Mouse (Mus musculus): ENCODE data around the gene Hes5. TPM values are rescaled to one million over a fixed set of nuclear protein-coding genes. Genes with fewer than 3 reads are reported as not detected.

Gene Hes5
- polyA plus RNA-seq, 1 experiment from 2014 or later = 47.4 TPM

- no peaks in the 10 kb centered on the region for H3K36me3 ChIP-seq (replicated peaks; ENCODE audit: control insufficient read depth, insufficient read depth, low read depth, low read length)
- H3K4me3 ChIP-seq (ENCODE audit: low read depth, low read length) = no peak overlapping the region
- H3K27ac ChIP-seq (replicated peaks; ENCODE audit: low read depth, low read length) = no peak overlapping the region
- H3K27me3 ChIP-seq (ENCODE audit: control insufficient read depth, insufficient read depth, low read length) = peaks cover 6% of the 10 kb centered on the region; the same call in 1 of the 2 replicates
- H3K4me1 ChIP-seq (ENCODE audit: control insufficient read depth, insufficient read depth, low read length) = peaks cover 3% of the 10 kb centered on the region; the same call in 1 of the 2 replicates
- peak; percentile 91 for DNase-seq (ENCODE audit: low spot score)
- no peaks in the 10 kb centered on the region for H3K9me3 ChIP-seq (replicated peaks; ENCODE audit: control insufficient read depth, low read length)
- no peak for ATAC-seq (replicated peaks; ENCODE audit: insufficient number of reproducible peaks, low FRiP score, low TSS enrichment, low read depth)
- no peak overlapping the region for H3K4me2 ChIP-seq (ENCODE audit: low read depth, low read length)
- H3K9ac ChIP-seq (replicated peaks; ENCODE audit: low read length) = no peak overlapping the region
- 19% methylated on average over 2 of the region's 2 CpGs for WGBS
Measured at GRCm38 (mm10) chr4:154944121-154944590, 16.6 kb upstream of the Hes5 start.

- H3K27ac ChIP-seq (replicated peaks; ENCODE audit: low read depth, low read length) = no peak overlapping the region
- WGBS = under 1% methylated on average over 8 of the region's 8 CpGs
- peak overlapping the region; percentile 5; the same call in 1 of the 2 replicates for H3K4me3 ChIP-seq (ENCODE audit: low read depth, low read length)
- peak overlapping the region; percentile 45 for H3K4me2 ChIP-seq (ENCODE audit: low read depth, low read length)
- H3K4me1 ChIP-seq (ENCODE audit: control insufficient read depth, insufficient read depth, low read length) = peaks cover 3% of the 10 kb centered on the region; the same call in 1 of the 2 replicates
- peaks cover 19% of the 10 kb centered on the region for H3K27me3 ChIP-seq (ENCODE audit: control insufficient read depth, insufficient read depth, low read length)
- H3K36me3 ChIP-seq (replicated peaks; ENCODE audit: control insufficient read depth, insufficient read depth, low read depth, low read length) = no peaks in the 10 kb centered on the region
- peak; percentile 85 for DNase-seq (ENCODE audit: low spot score)
- ATAC-seq (replicated peaks; ENCODE audit: insufficient number of reproducible peaks, low FRiP score, low TSS enrichment, low read depth) = peak; percentile 87
- H3K9ac ChIP-seq (replicated peaks; ENCODE audit: low read length) = no peak overlapping the region; the same call in 1 of the 2 replicates
- no peaks in the 10 kb centered on the region for H3K9me3 ChIP-seq (replicated peaks; ENCODE audit: control insufficient read depth, low read length)
Measured at GRCm38 (mm10) chr4:154946319-154946718, 14.4 kb upstream of the Hes5 start.

GRCm38 (mm10) chr4:154948066-154948939 lies 12.4 kb upstream of the Hes5 start:
- no peak for DNase-seq (ENCODE audit: low spot score)
- WGBS = 49% methylated on average over 14 of the region's 14 CpGs
- H3K36me3 ChIP-seq (replicated peaks; ENCODE audit: control insufficient read depth, insufficient read depth, low read depth, low read length) = no peaks in the 10 kb centered on the region
- H3K9ac ChIP-seq (replicated peaks; ENCODE audit: low read length) = no peak overlapping the region
- peaks cover 3% of the 10 kb centered on the region; the same call in 1 of the 2 replicates for H3K4me1 ChIP-seq (ENCODE audit: control insufficient read depth, insufficient read depth, low read length)
- H3K9me3 ChIP-seq (replicated peaks; ENCODE audit: control insufficient read depth, low read length) = no peaks in the 10 kb centered on the region
- 0 out of 2 replicates have a peak, but pooled peaks have one; percentile 14 for ATAC-seq (replicated peaks; ENCODE audit: insufficient number of reproducible peaks, low FRiP score, low TSS enrichment, low read depth)
- no peak overlapping the region for H3K4me2 ChIP-seq (ENCODE audit: low read depth, low read length)
- H3K27me3 ChIP-seq (ENCODE audit: control insufficient read depth, insufficient read depth, low read length) = peaks cover 35% of the 10 kb centered on the region
- H3K27ac ChIP-seq (replicated peaks; ENCODE audit: low read depth, low read length) = no peak overlapping the region
- no peak overlapping the region for H3K4me3 ChIP-seq (ENCODE audit: low read depth, low read length)

- ATAC-seq (replicated peaks; ENCODE audit: insufficient number of reproducible peaks, low FRiP score, low TSS enrichment, low read depth) = no peak
- Histone ChIP-seq H3K27me3 (ENCODE audit: control insufficient read depth, insufficient read depth, low read length) (peaks cover 37% of the 10 kb centered on the region), H3K4me1 (ENCODE audit: control insufficient read depth, insufficient read depth, low read length) (peaks cover 3% of the 10 kb centered on the region; the same call in 1 of the 2 replicates), H3K36me3 (replicated peaks; ENCODE audit: control insufficient read depth, insufficient read depth, low read depth, low read length) (no peaks in the 10 kb centered on the region), H3K9ac (replicated peaks; ENCODE audit: low read length) (no peak overlapping the region), H3K27ac (replicated peaks; ENCODE audit: low read depth, low read length) (no peak overlapping the region), H3K4me3 (ENCODE audit: low read depth, low read length) (no peak overlapping the region), H3K9me3 (replicated peaks; ENCODE audit: control insufficient read depth, low read length) (no peaks in the 10 kb centered on the region), H3K4me2 (ENCODE audit: low read depth, low read length) (no peak overlapping the region)
- no peak for DNase-seq (ENCODE audit: low spot score)
- WGBS = 59% methylated on average over 6 of the region's 6 CpGs
Measured at GRCm38 (mm10) chr4:154948940-154949588, 11.7 kb upstream of the Hes5 start.

GRCm38 (mm10) chr4:154949589-154949982 lies 11.1 kb upstream of the Hes5 start:
- peaks cover 3% of the 10 kb centered on the region; the same call in 1 of the 2 replicates for H3K4me1 ChIP-seq (ENCODE audit: control insufficient read depth, insufficient read depth, low read length)
- no peak overlapping the region for H3K4me3 ChIP-seq (ENCODE audit: low read depth, low read length)
- no peaks in the 10 kb centered on the region for H3K9me3 ChIP-seq (replicated peaks; ENCODE audit: control insufficient read depth, low read length)
- 11% methylated on average over 16 of the region's 16 CpGs for WGBS
- no peak overlapping the region for H3K4me2 ChIP-seq (ENCODE audit: low read depth, low read length)
- no peak overlapping the region for H3K27ac ChIP-seq (replicated peaks; ENCODE audit: low read depth, low read length)
- peak; percentile 54 for DNase-seq (ENCODE audit: low spot score)
- H3K36me3 ChIP-seq (replicated peaks; ENCODE audit: control insufficient read depth, insufficient read depth, low read depth, low read length) = no peaks in the 10 kb centered on the region
- peaks cover 37% of the 10 kb centered on the region for H3K27me3 ChIP-seq (ENCODE audit: control insufficient read depth, insufficient read depth, low read length)
- no peak overlapping the region for H3K9ac ChIP-seq (replicated peaks; ENCODE audit: low read length)
- ATAC-seq (replicated peaks; ENCODE audit: insufficient number of reproducible peaks, low FRiP score, low TSS enrichment, low read depth) = no peak

GRCm38 (mm10) chr4:154952461-154953241 lies 8.1 kb upstream of the Hes5 start:
- no peak overlapping the region for H3K9ac ChIP-seq (replicated peaks; ENCODE audit: low read length)
- no peaks in the 10 kb centered on the region for H3K4me1 ChIP-seq (ENCODE audit: control insufficient read depth, insufficient read depth, low read length)
- DNase-seq (ENCODE audit: low spot score) (peak; percentile 34), ATAC-seq (replicated peaks; ENCODE audit: insufficient number of reproducible peaks, low FRiP score, low TSS enrichment, low read depth) (peak; percentile 36; the same call in 1 of the 2 replicates)
- H3K36me3 ChIP-seq (replicated peaks; ENCODE audit: control insufficient read depth, insufficient read depth, low read depth, low read length) = no peaks in the 10 kb centered on the region
- no peaks in the 10 kb centered on the region for H3K9me3 ChIP-seq (replicated peaks; ENCODE audit: control insufficient read depth, low read length)
- 4% methylated on average over 26 of the region's 26 CpGs for WGBS
- H3K4me2 ChIP-seq (ENCODE audit: low read depth, low read length) = no peak overlapping the region; the same call in 1 of the 2 replicates
- no peak overlapping the region for H3K4me3 ChIP-seq (ENCODE audit: low read depth, low read length)
- peaks cover 39% of the 10 kb centered on the region for H3K27me3 ChIP-seq (ENCODE audit: control insufficient read depth, insufficient read depth, low read length)
- no peak overlapping the region for H3K27ac ChIP-seq (replicated peaks; ENCODE audit: low read depth, low read length)

GRCm38 (mm10) chr4:154956604-154957003 lies 4.1 kb upstream of the Hes5 start:
- Histone ChIP-seq H3K4me2 (ENCODE audit: low read depth, low read length) (no peak overlapping the region), H3K9me3 (replicated peaks; ENCODE audit: control insufficient read depth, low read length) (no peaks in the 10 kb centered on the region), H3K27me3 (ENCODE audit: control insufficient read depth, insufficient read depth, low read length) (peaks cover 55% of the 10 kb centered on the region), H3K4me1 (ENCODE audit: control insufficient read depth, insufficient read depth, low read length) (peaks cover 27% of the 10 kb centered on the region), H3K4me3 (ENCODE audit: low read depth, low read length) (no peak overlapping the region), H3K9ac (replicated peaks; ENCODE audit: low read length) (no peak overlapping the region), H3K36me3 (replicated peaks; ENCODE audit: control insufficient read depth, insufficient read depth, low read depth, low read length) (no peaks in the 10 kb centered on the region), H3K27ac (replicated peaks; ENCODE audit: low read depth, low read length) (no peak overlapping the region)
- WGBS = 29% methylated on average over 9 of the region's 9 CpGs
- ATAC-seq (replicated peaks; ENCODE audit: insufficient number of reproducible peaks, low FRiP score, low TSS enrichment, low read depth) = no peak
- DNase-seq (ENCODE audit: low spot score) = no peak
